Mouse (Mus musculus): ENCODE data around the gene Trmt6.

DNA sequence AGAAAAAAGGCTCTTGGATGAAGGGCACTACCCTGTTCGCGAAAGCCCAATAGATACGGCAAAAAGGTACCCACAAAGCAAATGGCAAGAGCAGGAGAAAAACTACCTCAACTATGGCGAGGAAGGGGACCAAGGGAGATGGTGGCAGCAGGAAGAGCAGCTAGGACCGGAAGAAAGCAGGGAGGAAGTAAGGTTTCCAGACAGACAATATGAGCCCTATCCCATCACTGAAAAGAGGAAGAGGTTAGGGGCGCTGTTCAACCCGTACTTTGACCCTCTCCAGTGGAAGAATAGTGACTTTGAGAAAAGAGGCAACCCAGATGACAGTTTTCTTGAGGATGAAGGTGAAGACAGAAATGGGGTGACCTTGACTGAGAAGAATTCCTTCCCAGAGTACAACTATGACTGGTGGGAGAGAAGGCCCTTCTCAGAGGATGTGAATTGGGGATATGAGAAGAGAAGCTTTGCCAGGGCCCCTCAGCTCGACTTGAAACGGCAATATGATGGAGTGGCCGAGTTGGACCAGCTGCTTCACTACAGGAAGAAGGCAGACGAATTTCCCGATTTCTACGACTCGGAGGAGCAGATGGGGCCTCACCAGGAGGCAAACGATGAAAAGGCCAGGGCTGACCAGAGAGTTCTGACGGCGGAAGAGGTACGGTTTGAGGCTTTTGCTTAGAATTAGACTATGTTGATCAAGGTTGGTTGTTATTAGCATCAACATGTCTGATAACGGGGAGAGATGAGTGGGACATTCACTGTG is 22.2 kb downstream of the Trmt6 start:
- TF ChIP-seq CTCF (IDR thresholded peaks at IDR 0.05; ENCODE audit: insufficient read depth, low read length), result no peak
- TF ChIP-seq POLR2A (IDR thresholded peaks at IDR 0.05; ENCODE audit: borderline replicate concordance, extremely low read depth, low read depth, low read length), result no peak
